Mouse (Mus musculus) C2C12 (cell line): ENCODE data around the gene Tbc1d2. TPM values are rescaled to one million over a fixed set of nuclear protein-coding genes. Genes with fewer than 3 reads are reported as not detected.

ENCODE experiments used
- H3K27me3 ChIP-seq: one replicate; pipeline ENCODE4 v1.6.1; 2011; ENCODE audit not compliant: control insufficient read depth, insufficient read depth, insufficient read length
- H3K36me3 ChIP-seq: one replicate; pipeline ENCODE4 v1.6.1; 2011; ENCODE audit not compliant: control insufficient read depth, insufficient read depth
- H3K4me3 ChIP-seq: one replicate; pipeline ENCODE4 v1.5.1; 2011; ENCODE audit warnings: mild to moderate bottlenecking, control low read depth; ENCODE audit not compliant: poor library complexity, insufficient read depth, severe bottlenecking
- H3K79me2 ChIP-seq: one replicate; pipeline ENCODE4 v1.6.1; 2011; ENCODE audit not compliant: control insufficient read depth, insufficient read depth
- H3K79me3 ChIP-seq: one replicate; pipeline ENCODE4 v1.6.1; 2011; ENCODE audit warnings: low read depth, control low read depth
- H3ac ChIP-seq: one replicate; pipeline ENCODE3; 2011; ENCODE audit warnings: low read depth; ENCODE audit not compliant: control insufficient read depth, insufficient read length
- CEBPB ChIP-seq: IDR thresholded peaks from one replicate; pipeline ENCODE4 v1.6.1; 2011; ENCODE audit warnings: low read depth, mild to moderate bottlenecking, control low read depth, moderate library complexity
- CTCF ChIP-seq: IDR thresholded peaks from one replicate; pipeline ENCODE4 v1.5.1; 2011; ENCODE audit not compliant: control insufficient read depth, insufficient read depth, insufficient read length
- FOSL1 ChIP-seq: IDR thresholded peaks from one replicate; pipeline ENCODE4 v1.8.0; 2011; ENCODE audit warnings: mild to moderate bottlenecking, low read length; ENCODE audit not compliant: poor library complexity, insufficient read depth, severe bottlenecking
- MAX ChIP-seq: IDR thresholded peaks from one replicate; pipeline ENCODE4 v1.6.1; 2011; ENCODE audit warnings: mild to moderate bottlenecking, control low read depth
- MYOD1 ChIP-seq: IDR thresholded peaks from one replicate; pipeline ENCODE4 v1.6.1; 2011; ENCODE audit warnings: low read depth; ENCODE audit not compliant: control insufficient read depth, insufficient read length
- MYOG ChIP-seq: IDR thresholded peaks from one replicate; pipeline ENCODE4 v1.6.1; 2011; ENCODE audit not compliant: control insufficient read depth, insufficient read length; ENCODE audit errors: extremely low read depth
- USF1 ChIP-seq: IDR thresholded peaks from one replicate; pipeline ENCODE4 v1.6.1; 2011; ENCODE audit warnings: low read depth, mild to moderate bottlenecking, control low read depth, moderate library complexity
- polyA plus RNA-seq: library from polyadenylated mRNA; unstranded; fragments of >200 nt; fragmentation: generic; extraction: Trizol; gene quantifications from one replicate; pipeline ENCODE4 v1.2.1, GENCODE M21; 2012; ENCODE audit warnings: missing spikeins

Gene Tbc1d2
- polyA plus RNA-seq, 1 experiment, result 0.77 TPM

DNA sequence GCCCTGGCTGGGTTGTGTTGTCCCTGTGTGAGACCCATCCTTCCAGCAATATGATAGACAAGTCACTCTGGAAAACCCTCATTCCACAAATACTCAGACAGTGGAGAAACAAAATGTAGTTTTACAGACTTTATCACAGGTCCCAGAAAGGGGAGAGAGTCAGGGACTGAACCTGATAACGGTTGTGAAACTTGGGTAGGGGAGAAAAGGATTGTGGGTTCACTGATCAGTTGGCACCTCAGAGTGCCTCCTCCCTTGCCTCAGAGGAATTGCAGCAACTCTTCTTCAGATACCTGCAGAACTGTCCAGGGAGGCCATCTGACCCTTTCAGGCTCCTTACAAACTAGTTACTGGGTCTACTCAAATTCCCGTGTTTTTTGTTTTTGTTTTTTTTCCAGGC is 17.5 kb downstream of the Tbc1d2 start:
- no peak overlapping the region for H3ac ChIP-seq

DNA sequence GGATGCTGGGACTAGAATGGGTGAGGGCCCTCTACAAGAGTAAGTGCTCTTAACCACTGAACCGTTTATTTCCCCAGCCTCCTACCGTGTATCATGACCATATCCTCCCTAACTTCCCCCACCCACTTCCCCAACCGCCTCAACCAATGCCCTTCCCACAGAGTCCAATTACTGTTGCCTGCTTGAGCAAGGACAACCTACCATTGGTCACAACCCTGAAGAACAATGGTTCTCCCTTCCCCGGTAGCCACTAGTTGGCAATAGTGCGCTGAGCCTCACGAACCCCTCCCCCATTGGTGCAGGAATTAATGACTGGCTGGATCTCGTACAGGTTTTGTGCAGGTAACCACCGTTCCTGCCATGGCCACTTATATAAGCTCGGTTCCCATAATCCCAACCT is 19.6 kb downstream of the Tbc1d2 start:
- Histone ChIP-seq H3K79me2 (no peaks in the 10 kb centered on the region), H3ac (no peak overlapping the region), H3K27me3 (no peaks in the 10 kb centered on the region), H3K4me3 (no peak overlapping the region), H3K36me3 (no peaks in the 10 kb centered on the region), H3K79me3 (no peaks in the 10 kb centered on the region)
- no peak for TF ChIP-seq MYOG
- no peak for TF ChIP-seq FOSL1
- no peak for TF ChIP-seq MAX
- TF ChIP-seq CTCF, result no peak
- TF ChIP-seq MYOD1, result no peak
- TF ChIP-seq CEBPB, result no peak
- no peak for TF ChIP-seq USF1

More for the DNA sequence above, 17.5 kb downstream of the Tbc1d2 start:
- H3K36me3 ChIP-seq, result no peaks in the 10 kb centered on the region
- TF ChIP-seq FOSL1 (no peak), MYOD1 (no peak), CTCF (no peak), MYOG (no peak), MAX (no peak), USF1 (no peak), CEBPB (no peak)
- no peak overlapping the region for H3K4me3 ChIP-seq
- no peaks in the 10 kb centered on the region for H3K79me2 ChIP-seq
- H3K79me3 ChIP-seq, result no peaks in the 10 kb centered on the region
- H3K27me3 ChIP-seq, result no peaks in the 10 kb centered on the region

DNA sequence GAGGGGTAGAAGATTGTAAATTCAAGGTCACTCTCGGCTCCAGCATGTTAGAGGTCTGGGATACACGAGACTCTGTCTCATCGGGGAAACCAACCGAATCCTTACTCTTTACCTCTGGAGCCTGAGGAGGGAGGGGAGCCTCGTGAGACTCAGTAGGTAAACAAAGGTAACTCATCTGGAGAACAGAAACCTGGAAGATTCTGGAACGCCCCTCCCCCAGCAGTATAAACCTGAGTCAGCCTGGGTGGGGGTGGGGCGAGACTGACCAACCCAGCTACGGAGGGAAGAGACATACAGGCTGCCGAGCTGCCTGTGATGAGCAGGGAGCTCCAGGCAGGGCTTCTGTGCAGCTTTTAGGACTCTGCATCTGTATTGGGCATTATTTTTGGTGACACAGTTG is 21.1 kb downstream of the Tbc1d2 start:
- TF ChIP-seq FOSL1 (no peak), CEBPB (no peak), MAX (no peak), MYOD1 (no peak), USF1 (no peak), CTCF (no peak), MYOG (no peak)
- no peaks in the 10 kb centered on the region for H3K27me3 ChIP-seq
- H3K36me3 ChIP-seq, result no peaks in the 10 kb centered on the region
- H3K79me2 ChIP-seq, result no peaks in the 10 kb centered on the region
- no peak overlapping the region for H3K4me3 ChIP-seq
- no peaks in the 10 kb centered on the region for H3K79me3 ChIP-seq
- H3ac ChIP-seq, result no peak overlapping the region

DNA sequence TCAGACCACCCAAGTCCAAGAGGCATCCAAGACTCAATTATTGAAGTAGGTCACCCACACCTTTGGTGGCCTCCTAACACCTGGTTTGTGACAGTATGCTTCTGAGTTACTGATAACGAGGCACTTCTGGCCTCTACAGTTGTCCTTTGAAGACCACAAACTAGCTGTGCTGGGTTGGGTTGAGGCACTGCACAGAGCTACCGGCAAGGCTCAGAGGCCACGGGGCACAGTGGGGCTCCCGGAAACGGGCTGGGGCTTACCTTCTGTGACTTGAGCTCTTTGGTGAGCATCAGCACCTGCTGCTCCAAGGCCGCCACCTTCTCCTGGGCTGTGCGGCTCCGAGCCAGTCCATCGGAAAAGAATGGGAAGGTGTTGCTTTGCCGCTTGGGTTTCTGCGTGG is 21.9 kb downstream of the Tbc1d2 start:
- no peak overlapping the region for H3K4me3 ChIP-seq
- no peaks in the 10 kb centered on the region for H3K36me3 ChIP-seq
- no peak for TF ChIP-seq CTCF
- no peak for TF ChIP-seq USF1
- TF ChIP-seq MAX, result no peak
- TF ChIP-seq FOSL1, result no peak
- TF ChIP-seq MYOD1, result no peak
- no peak for TF ChIP-seq MYOG
- no peak for TF ChIP-seq CEBPB
- H3K79me3 ChIP-seq, result no peaks in the 10 kb centered on the region
- H3ac ChIP-seq, result no peak overlapping the region
- no peaks in the 10 kb centered on the region for H3K79me2 ChIP-seq
- no peaks in the 10 kb centered on the region for H3K27me3 ChIP-seq

DNA sequence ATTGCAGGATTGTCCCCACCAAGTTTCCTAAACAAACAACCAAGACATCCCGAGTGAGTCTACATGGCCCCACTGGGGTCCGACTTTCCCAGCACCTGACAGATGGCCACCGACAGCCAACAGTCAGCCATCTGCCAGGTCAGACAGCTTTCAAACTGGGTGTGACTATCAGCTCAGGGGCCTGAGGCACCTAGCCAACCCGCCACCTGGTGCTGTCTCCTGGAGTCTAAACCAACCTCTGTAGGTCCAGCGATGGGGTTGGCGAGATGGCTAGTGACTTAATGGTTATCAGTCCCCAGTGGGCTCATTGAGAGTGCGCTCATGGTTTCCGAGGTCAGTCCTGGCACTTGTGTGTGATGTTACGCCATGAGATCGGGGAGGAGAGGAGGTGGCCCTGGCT is 24.9 kb downstream of the Tbc1d2 start:
- TF ChIP-seq CTCF, result no peak
- TF ChIP-seq USF1, result no peak
- TF ChIP-seq CEBPB, result no peak
- no peak for TF ChIP-seq MYOG
- no peak for TF ChIP-seq MAX
- TF ChIP-seq MYOD1, result no peak
- TF ChIP-seq FOSL1, result no peak
- Histone ChIP-seq H3K4me3 (no peak overlapping the region), H3K36me3 (no peaks in the 10 kb centered on the region), H3ac (no peak overlapping the region), H3K79me3 (no peaks in the 10 kb centered on the region), H3K79me2 (no peaks in the 10 kb centered on the region), H3K27me3 (no peaks in the 10 kb centered on the region)

DNA sequence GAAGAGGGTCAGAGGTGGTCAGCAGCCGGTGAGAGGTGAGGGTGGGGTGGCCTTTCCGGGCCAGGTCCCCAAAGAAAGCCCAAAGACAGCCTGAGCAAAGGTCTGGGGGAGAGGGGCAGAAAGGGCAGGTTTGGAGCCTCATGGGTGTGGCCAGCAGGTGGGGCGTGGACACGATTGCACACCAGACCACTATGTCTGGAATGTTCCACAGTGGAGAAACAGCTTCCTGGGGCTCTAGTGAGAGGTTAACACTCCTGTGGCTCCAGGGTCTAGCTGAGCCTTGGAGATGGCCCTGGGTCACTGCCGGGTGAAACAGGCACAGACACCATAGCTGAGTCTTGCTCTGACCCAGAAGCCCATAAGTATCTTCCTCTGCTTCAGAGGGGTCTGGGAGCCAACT is 27.0 kb downstream of the Tbc1d2 start:
- Histone ChIP-seq H3K27me3 (no peaks in the 10 kb centered on the region), H3K36me3 (no peaks in the 10 kb centered on the region), H3K4me3 (no peak overlapping the region), H3ac (no peak overlapping the region), H3K79me2 (no peaks in the 10 kb centered on the region), H3K79me3 (no peaks in the 10 kb centered on the region)
- TF ChIP-seq USF1 (no peak), MAX (no peak)
